Mouse (Mus musculus) forebrain, embryonic 15.5 days (tissue): ENCODE data around the gene Epn2. TPM values are rescaled to one million over a fixed set of nuclear protein-coding genes. Genes with fewer than 3 reads are reported as not detected.

Experiments
- ATAC-seq: fragments of 200-750 bp; cut with Nextera tagmentation; replicated peaks from 2 replicates; pipeline ENCODE4 v1.8.0; 2017; ENCODE audit warnings: mild to moderate bottlenecking, moderate TSS enrichment, moderate library complexity
- H3K27ac ChIP-seq: fragments of 300-500 bp; sonication (generic); replicated peaks from 2 replicates; pipeline ENCODE4 v1.5.1; 2015; ENCODE audit warnings: mild to moderate bottlenecking, inconsistent platforms
- H3K27me3 ChIP-seq: fragments of 300-500 bp; sonication (generic); 2 replicates; pipeline ENCODE4 v1.6.1; 2015; ENCODE audit warnings: inconsistent platforms
- H3K36me3 ChIP-seq: fragments of 300-500 bp; sonication (generic); 2 replicates; pipeline ENCODE4 v1.6.1; 2015; ENCODE audit warnings: mild to moderate bottlenecking, inconsistent platforms
- H3K4me1 ChIP-seq: fragments of 300-500 bp; sonication (generic); 2 replicates; pipeline ENCODE4 v1.6.1; 2015; ENCODE audit warnings: inconsistent platforms
- H3K4me2 ChIP-seq: fragments of 300-500 bp; sonication (generic); replicated peaks from 2 replicates; pipeline ENCODE4 v1.6.1; 2015; ENCODE audit warnings: mild to moderate bottlenecking, inconsistent platforms
- H3K4me3 ChIP-seq: fragments of 300-500 bp; sonication (generic); 2 replicates; pipeline ENCODE4 v1.5.1; 2015; ENCODE audit warnings: mild to moderate bottlenecking, inconsistent platforms
- H3K9ac ChIP-seq: fragments of 300-500 bp; sonication (generic); replicated peaks from 2 replicates; pipeline ENCODE4 v1.6.1; 2015; ENCODE audit warnings: mild to moderate bottlenecking, inconsistent platforms
- H3K9me3 ChIP-seq: fragments of 300-500 bp; sonication (generic); 2 replicates; pipeline ENCODE4 v1.6.1; 2016; ENCODE audit warnings: inconsistent platforms
- WGBS: fragments of 180-500 bp; shearing (Covaris S2); methylation state at CpG from one replicate; pipeline ENCODE4 v1.1.7; 2015; ENCODE audit warnings: mixed read lengths; 5-methylcytosine and 5-hydroxymethylcytosine counted together
- polyA plus RNA-seq: library from polyadenylated mRNA; unstranded; fragments of >200 nt; fragmentation: Nextera tagmentation; extraction: Ambion mirVana; gene quantifications from 2 replicates; pipeline ENCODE4 v1.2.1, GENCODE M21; 2015

The Epn2 gene
- polyA plus RNA-seq, 1 experiment from 2014 or later, result 67.3 TPM

GRCm38 (mm10) chr11:61532820-61533219 is 46.7 kb downstream of the Epn2 start:
- Histone ChIP-seq H3K9ac (no peak overlapping the region), H3K9me3 (no peaks in the 10 kb centered on the region), H3K4me1 (0 out of 2 replicates have a peak, but pooled peaks cover 3% of the 10 kb centered on the region), H3K27ac (no peak overlapping the region; the same call in 1 of the 2 replicates), H3K4me2 (no peak overlapping the region), H3K36me3 (no peaks in the 10 kb centered on the region), H3K27me3 (no peaks in the 10 kb centered on the region), H3K4me3 (no peak overlapping the region)
- no peak for ATAC-seq
- WGBS, result 96% methylated on average over 2 of the region's 2 CpGs

- Histone ChIP-seq H3K27ac (peak overlapping the region; percentile 22; the same call in 1 of the 2 replicates), H3K4me3 (no peak overlapping the region), H3K36me3 (no peaks in the 10 kb centered on the region), H3K27me3 (no peaks in the 10 kb centered on the region), H3K9me3 (no peaks in the 10 kb centered on the region), H3K4me2 (no peak overlapping the region), H3K9ac (no peak overlapping the region), H3K4me1 (peaks cover 7% of the 10 kb centered on the region; the same call in 1 of the 2 replicates)
- 45% methylated on average over 4 of the region's 4 CpGs for WGBS
- peak; percentile 57 for ATAC-seq
These were observed 50.2 kb downstream of the Epn2 start for GRCm38 (mm10) chr11:61529268-61529713.

- Histone ChIP-seq H3K4me3 (no peak overlapping the region), H3K4me2 (no peak overlapping the region), H3K27ac (no peak overlapping the region), H3K4me1 (peaks cover 5% of the 10 kb centered on the region; the same call in 1 of the 2 replicates), H3K9ac (no peak overlapping the region), H3K9me3 (no peaks in the 10 kb centered on the region), H3K36me3 (peaks cover 8% of the 10 kb centered on the region; the same call in 1 of the 2 replicates), H3K27me3 (no peaks in the 10 kb centered on the region)
- no peak for ATAC-seq
- WGBS, result 88% methylated on average over 1 of the region's 1 CpGs
These were observed 52.6 kb downstream of the Epn2 start for GRCm38 (mm10) chr11:61526872-61527271.

- peaks cover 47% of the 10 kb centered on the region for H3K36me3 ChIP-seq
These were observed 59.9 kb downstream of the Epn2 start for GRCm38 (mm10) chr11:61519484-61520107.

GRCm38 (mm10) chr11:61518871-61519270 is 60.6 kb downstream of the Epn2 start:
- 92% methylated on average over 3 of the region's 3 CpGs for WGBS
- Histone ChIP-seq H3K36me3 (peaks cover 49% of the 10 kb centered on the region), H3K27ac (no peak overlapping the region), H3K27me3 (no peaks in the 10 kb centered on the region), H3K9ac (no peak overlapping the region), H3K9me3 (no peaks in the 10 kb centered on the region), H3K4me1 (no peaks in the 10 kb centered on the region), H3K4me3 (no peak overlapping the region), H3K4me2 (no peak overlapping the region)
- no peak for ATAC-seq

More at GRCm38 (mm10) chr11:61519484-61520107, 59.9 kb downstream of the Epn2 start:
- no peak overlapping the region for H3K4me2 ChIP-seq
- no peak overlapping the region for H3K4me3 ChIP-seq
- no peaks in the 10 kb centered on the region for H3K27me3 ChIP-seq
- ATAC-seq, result no peak
- no peaks in the 10 kb centered on the region for H3K9me3 ChIP-seq
- no peak overlapping the region for H3K9ac ChIP-seq
- no peaks in the 10 kb centered on the region for H3K4me1 ChIP-seq
- no peak overlapping the region for H3K27ac ChIP-seq
- WGBS, result 95% methylated on average over 3 of the region's 3 CpGs

- Histone ChIP-seq H3K9ac (no peak overlapping the region), H3K36me3 (peaks cover 51% of the 10 kb centered on the region), H3K27me3 (no peaks in the 10 kb centered on the region), H3K9me3 (no peaks in the 10 kb centered on the region), H3K4me3 (no peak overlapping the region), H3K4me1 (no peaks in the 10 kb centered on the region), H3K27ac (no peak overlapping the region), H3K4me2 (no peak overlapping the region)
- no peak for ATAC-seq
- WGBS, result 95% methylated on average over 1 of the region's 1 CpGs
These were observed 61.5 kb downstream of the Epn2 start for GRCm38 (mm10) chr11:61517971-61518370.

GRCm38 (mm10) chr11:61514953-61515352 is 64.5 kb downstream of the Epn2 start:
- peaks cover 35% of the 10 kb centered on the region for H3K36me3 ChIP-seq
- no peaks in the 10 kb centered on the region for H3K27me3 ChIP-seq
- H3K4me1 ChIP-seq, result no peaks in the 10 kb centered on the region
- H3K4me2 ChIP-seq, result no peak overlapping the region
- H3K9me3 ChIP-seq, result no peaks in the 10 kb centered on the region
- WGBS, result 32% methylated on average over 3 of the region's 3 CpGs
- H3K9ac ChIP-seq, result no peak overlapping the region
- ATAC-seq, result no peak
- H3K27ac ChIP-seq, result no peak overlapping the region
- H3K4me3 ChIP-seq, result no peak overlapping the region

- H3K27ac ChIP-seq, result peak within 1 kb of the TSS; percentile 90
- no peaks in the 10 kb centered on the region for H3K9me3 ChIP-seq
- peaks cover 2% of the 10 kb centered on the region; the same call in 1 of the 2 replicates for H3K36me3 ChIP-seq
- H3K4me1 ChIP-seq, result peaks cover 18% of the 10 kb centered on the region
- ATAC-seq, result peak; percentile 95
- H3K4me2 ChIP-seq, result peak within 1 kb of the TSS; percentile 60
- under 1% methylated on average over 39 of the region's 39 CpGs for WGBS
- peak within 1 kb of the TSS; percentile 58 for H3K4me3 ChIP-seq
- H3K27me3 ChIP-seq, result no peaks in the 10 kb centered on the region
- peak within 1 kb of the TSS; percentile 76 for H3K9ac ChIP-seq
These were observed 74.7 kb downstream of the Epn2 start, which contains the start of gene B9d1 for GRCm38 (mm10) chr11:61504713-61505257. Gene B9d1 (plus strand): TSS chr11:61505144.

GRCm38 (mm10) chr11:61503933-61504332 is 75.6 kb downstream of the Epn2 start:
- no peak overlapping the region for H3K9ac ChIP-seq
- no peaks in the 10 kb centered on the region for H3K27me3 ChIP-seq
- H3K4me1 ChIP-seq, result peaks cover 18% of the 10 kb centered on the region
- H3K4me3 ChIP-seq, result peak overlapping the region; percentile 58; the same call in 1 of the 2 replicates
- WGBS, result 74% methylated on average over 8 of the region's 8 CpGs
- no peak for ATAC-seq
- H3K4me2 ChIP-seq, result peak overlapping the region; percentile 60
- H3K9me3 ChIP-seq, result no peaks in the 10 kb centered on the region
- peak overlapping the region; percentile 90 for H3K27ac ChIP-seq
- H3K36me3 ChIP-seq, result no peaks in the 10 kb centered on the region

GRCm38 (mm10) chr11:61498736-61499504 is 80.6 kb downstream of the Epn2 start:
- no peak overlapping the region for H3K27ac ChIP-seq
- no peak overlapping the region for H3K9ac ChIP-seq
- H3K27me3 ChIP-seq, result no peaks in the 10 kb centered on the region
- no peaks in the 10 kb centered on the region for H3K9me3 ChIP-seq
- no peak overlapping the region for H3K4me3 ChIP-seq
- no peak for ATAC-seq
- no peak overlapping the region for H3K4me2 ChIP-seq
- 84% methylated on average over 6 of the region's 6 CpGs for WGBS
- peaks cover 9% of the 10 kb centered on the region for H3K4me1 ChIP-seq
- no peaks in the 10 kb centered on the region for H3K36me3 ChIP-seq

- peaks cover 16% of the 10 kb centered on the region for H3K4me1 ChIP-seq
- no peak for ATAC-seq
- H3K9me3 ChIP-seq, result no peaks in the 10 kb centered on the region
- H3K36me3 ChIP-seq, result peaks cover 2% of the 10 kb centered on the region; the same call in 1 of the 2 replicates
- H3K9ac ChIP-seq, result no peak overlapping the region
- H3K4me3 ChIP-seq, result no peak overlapping the region
- H3K27me3 ChIP-seq, result no peaks in the 10 kb centered on the region
- WGBS, result 88% methylated on average over 1 of the region's 1 CpGs
- H3K4me2 ChIP-seq, result no peak overlapping the region
- no peak overlapping the region for H3K27ac ChIP-seq
These were observed 82.0 kb downstream of the Epn2 start for GRCm38 (mm10) chr11:61497490-61497889.

GRCm38 (mm10) chr11:61495528-61495927 is 84.0 kb downstream of the Epn2 start:
- WGBS, result 94% methylated on average over 2 of the region's 2 CpGs
- H3K36me3 ChIP-seq, result peaks cover 20% of the 10 kb centered on the region
- no peak for ATAC-seq

More at GRCm38 (mm10) chr11:61495528-61495927, 84.0 kb downstream of the Epn2 start:
- no peaks in the 10 kb centered on the region for H3K9me3 ChIP-seq
- peaks cover 32% of the 10 kb centered on the region for H3K4me1 ChIP-seq
- H3K27ac ChIP-seq, result no peak overlapping the region
- H3K9ac ChIP-seq, result no peak overlapping the region
- no peaks in the 10 kb centered on the region for H3K27me3 ChIP-seq
- H3K4me3 ChIP-seq, result no peak overlapping the region
- H3K4me2 ChIP-seq, result no peak overlapping the region
